Mouse (Mus musculus) MEL-GATA-1-ER (cell line): Measurements from ENCODE around the gene Ucn.

Experiments used
- DNase-seq: peaks from one replicate; pipeline ENCODE4 v3.0.0-alpha.2; 2012; ENCODE audit warnings: low read depth; ENCODE audit errors: extremely low read depth

Ucn gene

GRCm38 (mm10) chr5:31138241-31138967, at the start of gene Ucn:
TSS of gene Ucn (minus strand) at chr5:31138829.
- no peak for DNase-seq

DNA sequence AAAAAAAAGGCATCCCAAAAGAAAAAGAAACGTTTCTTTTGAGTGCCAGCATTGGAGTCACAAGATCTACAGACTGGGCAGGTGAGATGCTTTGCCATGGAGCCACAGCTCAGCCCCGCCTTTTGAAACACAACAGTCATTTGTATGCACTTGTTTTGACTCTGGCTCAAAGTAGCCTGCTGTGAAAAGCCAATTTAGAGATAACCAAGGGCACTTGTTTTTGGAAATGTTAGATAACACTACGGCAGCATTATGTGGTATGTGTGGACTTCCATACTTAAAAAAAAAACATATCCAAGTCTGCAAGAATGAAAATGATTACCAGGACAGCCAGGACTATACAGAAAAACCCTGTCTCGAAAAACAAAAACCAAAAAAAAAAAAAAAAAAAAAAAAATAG, 45.0 kb upstream of the Ucn start:
- DNase-seq, result peak; percentile 38

DNA sequence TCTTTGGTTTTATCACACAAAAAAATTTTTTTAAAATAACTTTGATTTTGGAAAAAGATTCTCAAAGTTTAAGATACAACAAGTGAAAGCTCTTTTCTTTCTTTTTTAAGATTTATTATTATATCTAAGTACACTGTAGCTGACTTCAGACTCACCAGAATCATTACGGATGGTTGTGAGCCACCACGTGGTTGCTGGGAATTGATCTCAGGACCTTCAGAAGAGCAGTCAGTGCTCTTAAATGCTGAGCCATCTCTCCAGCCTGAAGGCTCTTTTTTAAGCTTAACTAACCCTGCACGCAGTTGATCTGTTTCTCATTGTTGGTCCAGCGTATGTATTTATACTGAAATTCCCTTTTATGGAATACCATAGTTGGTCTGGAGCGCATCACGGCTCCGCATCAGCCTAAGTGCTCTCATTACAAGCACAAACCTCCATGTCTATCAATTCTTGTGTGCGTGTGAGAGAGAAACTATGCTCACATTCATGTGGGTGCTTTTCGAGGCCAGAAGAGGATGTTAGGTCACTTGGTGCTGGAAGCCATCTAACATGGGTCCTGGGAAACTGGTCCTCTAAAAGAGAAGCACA, 42.6 kb upstream of the Ucn start:
- DNase-seq, result no peak

- DNase-seq, result peak; percentile 93
These were observed 41.4 kb upstream of the Ucn start, which contains the start of the genes Gm29609 and Gtf3c2 for GRCm38 (mm10) chr5:31179766-31180630. TSS of gene Gm29609 (minus strand) at chr5:31179911. TSS of gene Gtf3c2 (minus strand) at chr5:31180144.

DNA sequence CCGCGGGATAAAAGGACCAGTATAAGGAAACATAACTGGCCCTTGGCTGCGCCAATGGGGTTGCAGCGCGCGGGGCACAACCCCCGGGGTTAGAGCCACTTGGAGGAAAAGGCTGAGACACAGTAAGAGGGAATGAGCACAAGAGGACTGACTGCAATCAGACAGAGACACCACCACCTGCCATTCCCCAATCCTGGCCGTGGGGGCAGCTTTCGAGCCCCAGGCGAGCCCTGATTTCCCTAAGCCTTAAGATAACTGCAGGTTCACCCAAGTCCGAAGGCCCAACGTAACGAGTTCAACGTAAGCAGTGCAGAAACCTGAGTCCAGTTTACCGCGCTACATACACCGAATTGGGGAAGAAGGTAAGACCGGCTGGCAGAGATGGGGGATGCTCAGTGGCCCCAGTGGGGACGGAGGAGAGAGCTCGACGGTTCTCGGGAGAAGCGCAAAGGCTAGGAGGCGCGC, 40.7 kb upstream of the Ucn start:
- DNase-seq, result peak; percentile 76

DNA sequence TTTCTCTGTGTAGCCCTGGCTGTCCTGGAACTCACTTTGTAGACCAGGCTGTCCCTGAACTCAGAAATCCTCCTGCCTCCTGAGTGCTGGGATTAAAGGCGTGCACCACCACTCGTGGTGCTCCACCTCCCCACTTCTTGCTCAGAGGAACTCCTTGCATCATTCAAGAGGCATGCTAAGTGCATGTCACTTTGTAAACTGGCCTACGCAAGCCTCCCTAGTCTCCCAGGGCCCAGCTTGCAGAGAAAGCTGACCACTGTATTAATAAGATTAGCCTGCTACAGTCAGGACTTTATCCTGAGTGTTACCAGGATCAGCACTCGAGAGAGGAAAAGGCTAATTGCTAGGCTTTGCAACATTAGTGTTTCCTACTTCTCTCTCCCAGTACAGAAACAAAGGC, 30.0 kb upstream of the Ucn start:
- no peak for DNase-seq

GRCm38 (mm10) chr5:31164878-31165277, 26.2 kb upstream of the Ucn start:
- DNase-seq, result peak; percentile 27

- DNase-seq, result peak; percentile 56
These were observed 23.8 kb upstream of the Ucn start for GRCm38 (mm10) chr5:31162462-31162861.

- DNase-seq, result peak; percentile 65
These were observed 15.5 kb upstream of the Ucn start, which contains the start of gene Mpv17 for GRCm38 (mm10) chr5:31154152-31154553. TSS of gene Mpv17 (minus strand) at chr5:31154251.

GRCm38 (mm10) chr5:31153516-31154151, 15.0 kb upstream of the Ucn start:
- DNase-seq, result no peak

DNA sequence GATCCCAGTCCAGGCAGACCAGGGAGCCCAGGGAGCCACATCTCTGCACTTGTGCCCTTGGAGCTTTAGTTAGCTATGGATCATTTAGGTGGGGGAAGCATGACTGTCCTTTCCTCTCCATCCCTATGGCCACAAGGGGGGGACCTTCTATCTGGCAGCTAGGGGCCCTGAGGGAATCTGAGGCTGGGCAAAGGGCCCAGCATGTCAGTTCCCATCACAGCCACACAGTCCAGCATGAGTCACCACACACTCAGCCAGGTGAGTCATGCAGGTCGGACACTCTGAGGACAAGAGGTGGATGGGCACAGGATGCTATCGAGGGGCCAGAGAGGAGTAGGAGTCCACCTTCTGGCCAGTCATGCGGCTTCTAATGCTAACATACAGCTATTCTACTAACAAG, 13.1 kb upstream of the Ucn start:
- DNase-seq, result no peak

GRCm38 (mm10) chr5:31149781-31150180, 11.2 kb upstream of the Ucn start:
- DNase-seq, result no peak

GRCm38 (mm10) chr5:31138968-31139425, 368 bp upstream of the Ucn start:
- no peak for DNase-seq

DNA sequence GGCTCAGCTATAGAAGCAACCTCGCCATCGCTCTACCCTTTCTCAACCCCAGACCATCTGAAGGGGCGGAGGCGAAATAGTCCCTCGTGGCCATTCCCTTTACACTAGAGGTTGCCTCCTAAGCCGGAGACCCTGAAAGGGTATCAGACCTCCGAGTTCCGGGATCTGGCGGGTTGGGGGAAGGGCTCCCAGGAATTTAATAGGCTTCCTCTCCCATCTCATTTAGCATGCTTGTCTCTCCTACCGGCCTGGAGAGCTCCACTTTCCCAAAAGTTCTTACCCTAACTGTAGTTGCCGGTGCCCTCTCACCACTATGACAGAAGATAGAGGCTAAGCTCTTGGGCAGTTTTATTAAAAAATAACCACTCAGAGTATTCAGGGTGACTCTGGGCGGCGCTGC, 971 bp downstream of the Ucn start:
- DNase-seq, result no peak

DNA sequence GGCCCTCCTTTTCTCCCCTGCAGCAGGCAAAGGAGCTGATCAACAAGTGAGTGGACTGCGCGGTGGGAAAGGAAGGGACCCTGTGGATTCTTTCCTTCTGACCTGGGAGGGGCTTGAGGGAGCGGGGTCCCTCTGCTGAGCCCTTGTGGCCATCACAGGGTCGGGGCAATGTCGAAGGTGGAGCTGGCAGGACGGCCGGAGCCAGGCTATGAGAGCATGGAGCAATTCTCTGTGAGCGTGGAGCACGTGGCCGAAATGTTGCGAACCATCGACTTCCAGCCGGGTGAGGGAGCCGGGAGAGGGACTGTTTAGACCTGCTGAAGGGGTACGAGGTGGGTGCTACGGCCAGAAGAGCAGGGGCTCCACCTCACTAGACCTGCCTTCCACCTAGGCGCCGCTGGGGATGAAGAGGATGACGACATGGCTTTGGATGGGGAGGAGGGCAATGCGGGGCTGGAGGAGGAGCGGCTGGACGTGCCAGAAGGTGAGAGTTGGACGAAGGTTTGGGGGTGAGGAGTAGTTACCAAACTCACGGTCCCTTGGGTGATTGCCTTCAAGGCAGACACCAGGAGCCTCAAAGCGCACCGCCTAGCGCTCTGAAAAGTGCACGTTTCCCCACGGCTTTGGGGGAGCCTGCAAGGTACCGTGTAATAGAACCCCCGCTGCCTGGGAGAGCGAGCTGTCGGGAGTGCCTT, 1.8 kb downstream of the Ucn start:
- no peak for DNase-seq

DNA sequence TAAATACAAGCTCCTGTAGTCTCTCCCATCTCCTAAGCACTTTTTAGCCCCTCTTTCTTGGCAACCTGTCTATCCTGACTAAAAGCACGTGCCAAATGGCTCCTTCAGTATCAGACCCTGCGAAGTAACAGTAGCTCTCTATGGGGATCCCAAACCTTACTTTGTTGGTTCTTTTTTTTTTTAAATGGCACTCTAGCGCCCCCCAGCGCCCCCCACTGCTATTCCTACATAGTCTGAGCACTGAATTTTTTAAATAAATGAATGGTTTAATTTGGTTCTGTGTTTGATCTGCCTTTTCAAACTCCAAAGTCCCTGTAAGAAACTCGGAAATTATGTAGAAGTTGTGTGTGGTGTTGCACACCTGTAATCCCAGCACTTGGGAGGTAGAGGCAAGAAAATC, 12.6 kb downstream of the Ucn start:
- DNase-seq, result peak; percentile 33

GRCm38 (mm10) chr5:31123481-31123880, 15.1 kb downstream of the Ucn start:
- DNase-seq, result no peak

- DNase-seq, result peak; percentile 60
These were observed 17.5 kb downstream of the Ucn start for GRCm38 (mm10) chr5:31121111-31121510.

GRCm38 (mm10) chr5:31116912-31117311, 21.7 kb downstream of the Ucn start:
- DNase-seq, result no peak

DNA sequence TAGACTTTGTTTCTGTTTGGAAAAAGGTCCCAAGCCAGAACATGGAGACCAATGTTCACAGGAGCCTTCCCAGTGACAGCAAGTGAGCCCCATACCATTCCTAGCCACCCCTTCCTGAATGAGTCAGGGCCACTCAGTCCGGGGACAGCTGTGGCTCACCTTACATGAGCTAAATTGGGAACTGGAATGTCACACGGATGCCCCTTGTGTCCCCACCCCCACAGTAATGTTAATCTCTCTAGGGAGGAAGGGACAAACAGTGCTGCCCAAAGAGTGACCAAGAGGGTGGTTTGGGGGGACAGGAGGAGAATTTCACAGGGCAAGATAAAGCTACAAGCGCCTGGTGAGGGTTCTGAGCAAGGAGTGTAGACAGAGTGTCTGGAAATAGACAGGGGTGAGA, 22.3 kb downstream of the Ucn start, which contains the start of gene Trim54:
Gene Trim54 (plus strand): TSS at position 359 of the 400 bp plus-strand sequence.
- no peak for DNase-seq

- peak; percentile 38 for DNase-seq
These were observed 27.8 kb downstream of the Ucn start for GRCm38 (mm10) chr5:31110781-31111180.
